Mouse (Mus musculus) heart, embryonic 14.5 days (tissue): Measurements from ENCODE around the gene Frs2. TPM values are rescaled to one million over a fixed set of nuclear protein-coding genes. Genes with fewer than 3 reads are reported as not detected.

Experiments
- ATAC-seq: fragments of 200-750 bp; cut with Nextera tagmentation; 2 replicates; pipeline ENCODE4 v1.8.0; 2017; ENCODE audit warnings: low read depth, moderate TSS enrichment; ENCODE audit not compliant: insufficient number of reproducible peaks, insufficient read depth, low FRiP score
- H3K27ac ChIP-seq, 2 experiments: fragments of 200-500 bp in 1 of 2; fragments of 300-500 bp in 1 of 2; sonication (generic) in 1 of 2; replicated peaks in 1 of 2; 2 replicates each; pipeline ENCODE4 v1.5.1; 2012 to 2014; ENCODE audit warnings: low read depth in 2 of 2, low read length in 2 of 2, control low read depth in 1 of 2, mild to moderate bottlenecking in 1 of 2, mixed read lengths in 1 of 2; ENCODE audit not compliant: control insufficient read depth in 1 of 2, insufficient read depth in 1 of 2
- H3K27me3 ChIP-seq: fragments of 300-500 bp; sonication (generic); 2 replicates; pipeline ENCODE4 v1.6.1; 2014; ENCODE audit warnings: mild to moderate bottlenecking, low read length, control low read depth; ENCODE audit not compliant: control insufficient read depth, insufficient read depth
- H3K36me3 ChIP-seq: fragments of 300-500 bp; sonication (generic); 2 replicates; pipeline ENCODE4 v1.6.1; 2014; ENCODE audit warnings: mild to moderate bottlenecking, control low read depth, low read length, mixed read lengths; ENCODE audit not compliant: control insufficient read depth, insufficient read depth
- H3K4me1 ChIP-seq, 2 experiments: fragments of 200-500 bp in 1 of 2; fragments of 300-500 bp in 1 of 2; sonication (generic) in 1 of 2; 2 replicates each; pipeline ENCODE4 v1.6.1; 2012 to 2014; ENCODE audit warnings: low read length in 2 of 2, control low read depth in 1 of 2, mixed read lengths in 1 of 2; ENCODE audit not compliant: control insufficient read depth in 2 of 2, insufficient read depth in 2 of 2
- H3K4me2 ChIP-seq: fragments of 300-500 bp; sonication (generic); 2 replicates; pipeline ENCODE4 v1.6.1; 2014; ENCODE audit warnings: mild to moderate bottlenecking, low read length
- H3K4me3 ChIP-seq, 2 experiments: fragments of 200-500 bp in 1 of 2; fragments of 300-500 bp in 1 of 2; sonication (generic) in 1 of 2; 2 replicates each; pipeline ENCODE4 v1.5.1; 2012 to 2014; ENCODE audit warnings: low read length in 2 of 2, mild to moderate bottlenecking in 2 of 2, control low read depth in 1 of 2, low read depth in 1 of 2, moderate library complexity in 1 of 2; ENCODE audit not compliant: control insufficient read depth in 1 of 2, insufficient read depth in 1 of 2
- H3K9ac ChIP-seq: fragments of 300-500 bp; sonication (generic); 2 replicates; pipeline ENCODE4 v1.6.1; 2014; ENCODE audit warnings: mild to moderate bottlenecking, low read length
- H3K9me3 ChIP-seq: fragments of 300-500 bp; sonication (generic); 2 replicates; pipeline ENCODE4 v1.6.1; 2016; ENCODE audit warnings: low read length, control low read depth; ENCODE audit not compliant: control insufficient read depth
- WGBS: fragments of 180-500 bp; shearing (Covaris S2); extraction: QIAGEN DNeasy Blood & Tissue Kit; methylation state at CpG from one replicate; pipeline ENCODE4 v1.1.7; 2014; 5-methylcytosine and 5-hydroxymethylcytosine counted together
- polyA plus RNA-seq: library from polyadenylated mRNA; unstranded; fragments of >200 nt; fragmentation: Nextera tagmentation; extraction: Ambion mirVana; gene quantifications from 2 replicates; pipeline ENCODE4 v1.2.1, GENCODE M21; 2014

Gene Frs2
- polyA plus RNA-seq, 1 experiment from 2014 or later: 26.1 TPM

DNA sequence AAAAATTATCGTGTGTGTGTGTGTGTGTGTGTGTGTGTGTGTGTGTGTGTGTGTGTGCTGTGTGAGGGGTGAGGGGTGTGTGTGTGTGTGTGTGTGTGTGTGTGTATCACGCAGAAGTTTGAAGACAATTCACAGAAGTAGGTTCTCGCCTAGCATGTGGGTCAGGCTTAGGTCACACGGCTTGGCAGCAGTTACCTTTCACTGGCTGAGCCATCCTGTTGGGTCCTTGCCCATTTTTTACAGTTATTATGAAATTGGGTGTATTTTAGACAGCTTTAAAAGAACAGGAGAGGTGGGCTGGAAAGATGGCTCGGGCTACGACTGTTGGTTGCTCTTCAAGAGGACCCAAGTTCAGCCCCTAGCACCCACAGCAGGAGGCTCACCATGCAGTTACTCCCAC lies 18.3 kb downstream of the Frs2 start:
- no peak overlapping the region for H3K4me3 ChIP-seq
- 75% methylated on average over 6 of the region's 6 CpGs for WGBS
- ATAC-seq: no peak
- H3K27me3 ChIP-seq: no peaks in the 10 kb centered on the region
- H3K9ac ChIP-seq: no peak overlapping the region
- H3K9me3 ChIP-seq: no peaks in the 10 kb centered on the region
- peaks cover 13% of the 10 kb centered on the region; the same call in 1 of the 2 replicates for H3K36me3 ChIP-seq
- H3K4me2 ChIP-seq: no peak overlapping the region
- no peak overlapping the region for H3K27ac ChIP-seq
- peaks cover 15 to 31% of the 10 kb centered on the region in 2 experiments for H3K4me1 ChIP-seq

GRCm38 (mm10) chr10:117128693-117129092 lies 19.6 kb downstream of the Frs2 start:
- H3K4me2 ChIP-seq: no peak overlapping the region
- no peaks in the 10 kb centered on the region for H3K27me3 ChIP-seq
- H3K4me1 ChIP-seq: peaks cover 15 to 31% of the 10 kb centered on the region in 2 experiments
- no peak for ATAC-seq
- H3K36me3 ChIP-seq: peaks cover 13% of the 10 kb centered on the region; the same call in 1 of the 2 replicates
- no peak overlapping the region for H3K27ac ChIP-seq
- H3K4me3 ChIP-seq: no peak overlapping the region
- H3K9me3 ChIP-seq: no peaks in the 10 kb centered on the region
- no peak overlapping the region for H3K9ac ChIP-seq
- WGBS: 81% methylated on average over 2 of the region's 2 CpGs

DNA sequence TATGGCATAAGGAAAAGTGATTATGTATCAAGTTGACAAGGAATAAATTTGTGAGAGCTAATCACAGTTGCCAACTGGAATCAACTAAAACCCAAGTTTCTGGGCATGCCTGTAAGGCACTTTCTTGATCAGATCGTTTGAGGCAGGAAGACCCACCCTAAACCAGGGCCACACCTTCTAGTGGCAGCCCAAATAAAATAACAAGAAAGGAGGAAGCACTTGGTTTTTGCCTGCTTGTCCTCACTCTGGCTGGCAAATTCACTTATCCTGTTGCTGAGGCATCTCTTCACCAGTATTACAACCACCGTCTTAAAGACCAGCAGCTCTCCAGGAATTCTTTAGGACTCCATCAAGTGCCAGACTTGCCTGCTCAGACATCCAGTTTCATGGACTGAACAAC lies 20.9 kb downstream of the Frs2 start:
- Histone ChIP-seq H3K4me3 (no peak overlapping the region), H3K27ac (peak overlapping the region in 1 of 2 experiments; percentile 47; a peak in 2 of 4 replicates), H3K9ac (no peak overlapping the region), H3K4me1 (peaks cover 15 to 31% of the 10 kb centered on the region in 2 experiments), H3K27me3 (no peaks in the 10 kb centered on the region), H3K9me3 (no peaks in the 10 kb centered on the region), H3K4me2 (no peak overlapping the region), H3K36me3 (peaks cover 13% of the 10 kb centered on the region; the same call in 1 of the 2 replicates)
- WGBS: 45% methylated on average over 2 of the region's 2 CpGs
- ATAC-seq: no peak

- Histone ChIP-seq H3K4me1 (peaks cover 15 to 31% of the 10 kb centered on the region in 2 experiments), H3K4me2 (0 out of 2 replicates have a peak overlapping the region, but pooled peaks have one; percentile 18), H3K9ac (peak overlapping the region; percentile 50; the same call in 1 of the 2 replicates), H3K27ac (peak overlapping the region; percentile 86 to 88), H3K36me3 (0 out of 2 replicates have a peak, but pooled peaks cover 7% of the 10 kb centered on the region), H3K27me3 (no peaks in the 10 kb centered on the region), H3K9me3 (no peaks in the 10 kb centered on the region), H3K4me3 (no peak overlapping the region)
- no peak; the same call in 1 of the 2 replicates for ATAC-seq
- WGBS: 90% methylated on average over 1 of the region's 1 CpGs
These were observed 21.6 kb downstream of the Frs2 start for GRCm38 (mm10) chr10:117126719-117127118.

GRCm38 (mm10) chr10:117126233-117126632 lies 22.1 kb downstream of the Frs2 start:
- 0 out of 2 replicates have a peak, but pooled peaks cover 7% of the 10 kb centered on the region for H3K36me3 ChIP-seq
- H3K9ac ChIP-seq: peak overlapping the region; percentile 50; the same call in 1 of the 2 replicates
- H3K4me1 ChIP-seq: peaks cover 15 to 31% of the 10 kb centered on the region in 2 experiments
- peak overlapping the region; percentile 86 to 88 for H3K27ac ChIP-seq
- no peaks in the 10 kb centered on the region for H3K9me3 ChIP-seq
- H3K4me2 ChIP-seq: 0 out of 2 replicates have a peak overlapping the region, but pooled peaks have one; percentile 18
- 33% methylated on average over 4 of the region's 4 CpGs for WGBS
- no peak overlapping the region for H3K4me3 ChIP-seq
- ATAC-seq: no peak
- no peaks in the 10 kb centered on the region for H3K27me3 ChIP-seq

- H3K27ac ChIP-seq: no peak overlapping the region
- no peaks in the 10 kb centered on the region for H3K9me3 ChIP-seq
- no peak overlapping the region for H3K9ac ChIP-seq
- no peak overlapping the region for H3K4me2 ChIP-seq
- WGBS: 87% methylated on average over 3 of the region's 3 CpGs
- ATAC-seq: no peak
- H3K36me3 ChIP-seq: 0 out of 2 replicates have a peak, but pooled peaks cover 4% of the 10 kb centered on the region
- no peak overlapping the region for H3K4me3 ChIP-seq
- no peaks in the 10 kb centered on the region for H3K27me3 ChIP-seq
- peaks cover 18 to 45% of the 10 kb centered on the region in 2 experiments for H3K4me1 ChIP-seq
These were observed 26.9 kb downstream of the Frs2 start for GRCm38 (mm10) chr10:117121448-117121847.

- H3K36me3 ChIP-seq: 0 out of 2 replicates have a peak, but pooled peaks cover 4% of the 10 kb centered on the region
- H3K27ac ChIP-seq: peak overlapping the region in 1 of 2 experiments; percentile 42; a peak in 2 of 4 replicates
- ATAC-seq: no peak
- peaks cover 13 to 44% of the 10 kb centered on the region in 2 experiments for H3K4me1 ChIP-seq
- no peaks in the 10 kb centered on the region for H3K9me3 ChIP-seq
- no peaks in the 10 kb centered on the region for H3K27me3 ChIP-seq
- 76% methylated on average over 7 of the region's 7 CpGs for WGBS
- H3K4me2 ChIP-seq: peak overlapping the region; percentile 57
- H3K4me3 ChIP-seq: no peak overlapping the region
- no peak overlapping the region for H3K9ac ChIP-seq
These were observed 28.2 kb downstream of the Frs2 start for GRCm38 (mm10) chr10:117120051-117120666.
